Mouse (Mus musculus) small intestine, adult 2 months (tissue): ENCODE measurements around the gene Nfix. TPM values are rescaled to one million over a fixed set of nuclear protein-coding genes. Genes with fewer than 3 reads are reported as not detected.

ENCODE experiments used
- H3K27ac ChIP-seq: fragments of 200-500 bp; 2 replicates; pipeline ENCODE4 v1.5.1; 2012; ENCODE audit warnings: low read depth, low read length, control low read depth, inconsistent platforms; ENCODE audit not compliant: insufficient read depth
- H3K27me3 ChIP-seq: fragments of 200-500 bp; 2 replicates; pipeline ENCODE4 v1.6.1; 2012; ENCODE audit warnings: mild to moderate bottlenecking, moderate library complexity, low read length, inconsistent platforms; ENCODE audit not compliant: control insufficient read depth, insufficient read depth
- H3K36me3 ChIP-seq: fragments of 200-500 bp; 2 replicates; pipeline ENCODE4 v1.6.1; 2012; ENCODE audit warnings: mild to moderate bottlenecking, low read length, control low read depth, inconsistent platforms; ENCODE audit not compliant: control insufficient read depth, insufficient read depth
- H3K4me1 ChIP-seq: fragments of 200-500 bp; 2 replicates; pipeline ENCODE4 v1.6.1; 2012; ENCODE audit warnings: low read length, inconsistent platforms, mixed read lengths; ENCODE audit not compliant: control insufficient read depth, insufficient read depth, insufficient read length
- H3K4me3 ChIP-seq: fragments of 200-500 bp; 2 replicates; pipeline ENCODE4 v1.5.1; 2012; ENCODE audit warnings: low read depth, mild to moderate bottlenecking, control low read depth, inconsistent platforms, low read length, moderate library complexity
- CTCF ChIP-seq: fragments of 200-500 bp; IDR thresholded peaks from 2 replicates; pipeline ENCODE4 v1.5.1; 2012; ENCODE audit warnings: low read depth, mild to moderate bottlenecking, control low read depth, inconsistent platforms, low read length, moderate library complexity, mixed read lengths; ENCODE audit not compliant: insufficient replicate concordance, insufficient read length; ENCODE audit errors: extremely low read depth
- POLR2A ChIP-seq: fragments of 200-500 bp; IDR thresholded peaks from 2 replicates; pipeline ENCODE4 v1.6.1; 2012; ENCODE audit warnings: low read depth, mild to moderate bottlenecking, control low read depth, inconsistent platforms, low read length, moderate library complexity
- WGBS: fragments of 180-500 bp; shearing (Covaris S2); methylation state at CpG from one replicate; pipeline ENCODE4 v1.1.7; 2018; 5-methylcytosine and 5-hydroxymethylcytosine counted together
- polyA plus RNA-seq: library from polyadenylated mRNA; depleted of rRNA; stranded (reverse); fragments of >200 nt; gene quantifications from 2 replicates; pipeline ENCODE4 v1.2.3, GENCODE M21; 2012

The Nfix gene
- polyA plus RNA-seq, 1 experiment: 26.1 TPM

DNA sequence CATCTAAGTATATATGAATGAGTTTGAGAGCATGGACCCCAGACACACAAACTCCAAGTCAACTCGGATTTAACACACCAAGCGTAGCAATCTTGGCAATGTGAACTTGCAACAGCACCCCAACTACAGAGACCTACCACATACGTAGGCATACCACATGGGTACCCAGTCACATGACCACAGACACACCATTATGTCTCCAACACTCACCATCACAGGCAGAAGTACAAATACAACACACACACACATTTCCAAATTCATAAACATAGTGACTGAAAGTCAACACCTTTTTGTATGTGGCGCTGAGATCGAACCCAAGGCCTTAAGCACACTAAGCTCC lies 9.8 kb upstream of the Nfix start:
- H3K27ac ChIP-seq: no peak overlapping the region
- H3K36me3 ChIP-seq: no peaks in the 10 kb centered on the region
- peaks cover 5% of the 10 kb centered on the region; the same call in 1 of the 2 replicates for H3K27me3 ChIP-seq
- no peaks in the 10 kb centered on the region for H3K4me1 ChIP-seq
- TF ChIP-seq POLR2A (no peak), CTCF (no peak)
- WGBS: 84% methylated on average over 5 of the region's 5 CpGs
- no peak overlapping the region for H3K4me3 ChIP-seq

DNA sequence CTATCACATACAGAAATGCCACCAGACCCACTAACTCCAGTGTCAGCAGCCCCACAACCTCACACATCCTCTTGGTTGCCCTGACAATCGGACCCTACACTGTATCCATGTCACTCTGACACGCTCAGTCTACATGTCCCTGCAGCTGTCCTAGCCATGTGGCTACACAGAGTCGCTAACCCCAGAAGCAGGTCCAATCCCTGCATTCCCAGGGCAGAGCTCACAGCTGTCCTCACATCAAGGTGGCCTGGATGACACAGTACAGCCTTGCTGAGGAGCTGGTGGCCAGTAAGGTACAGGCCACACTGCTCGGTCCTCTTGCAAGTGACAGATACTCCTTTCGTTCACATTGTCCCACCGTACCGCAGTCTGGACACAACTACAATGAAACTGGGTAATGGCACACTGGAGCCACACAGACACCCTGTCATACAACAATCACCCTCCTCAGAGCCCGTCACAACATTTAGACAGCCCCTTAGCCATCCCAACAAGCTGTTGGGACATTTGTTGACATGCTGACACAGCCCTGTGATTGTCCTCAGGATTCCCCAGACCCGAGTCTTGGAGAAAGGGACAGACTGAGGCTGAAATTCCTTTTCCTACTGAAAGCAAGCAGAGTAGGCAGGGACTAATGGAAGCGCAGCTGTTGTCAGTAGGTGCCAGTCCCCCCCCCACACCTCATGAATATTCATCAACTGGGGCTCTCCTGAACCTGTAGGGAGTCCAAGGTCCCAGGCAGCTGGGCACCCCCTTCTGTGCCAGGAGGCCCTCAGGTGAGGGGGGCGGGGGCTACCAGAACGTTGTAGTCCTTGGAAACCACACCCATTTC lies 9.2 kb upstream of the Nfix start:
- H3K27me3 ChIP-seq: peaks cover 5% of the 10 kb centered on the region; the same call in 1 of the 2 replicates
- 78% methylated on average over 12 of the region's 12 CpGs for WGBS

DNA sequence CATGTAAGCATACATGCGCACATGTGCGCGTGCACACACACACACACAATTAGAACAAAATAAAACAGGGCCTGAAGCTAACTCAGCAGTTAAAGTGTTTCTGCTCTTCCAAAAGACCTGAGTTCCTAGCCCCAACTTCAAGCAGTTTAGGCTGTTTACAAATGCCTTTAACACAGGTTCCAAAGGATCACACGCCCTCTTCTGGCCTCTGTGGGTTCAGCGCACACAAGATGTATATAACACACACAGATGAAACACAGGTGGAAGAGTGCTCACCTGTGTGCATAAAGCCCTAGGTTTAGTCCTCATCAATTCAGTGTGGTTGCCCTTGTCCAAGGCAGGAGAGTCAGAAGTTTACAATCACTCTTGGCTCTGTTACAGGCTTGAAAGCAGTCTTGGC lies 5.9 kb upstream of the Nfix start:
- Histone ChIP-seq H3K27me3 (0 out of 2 replicates have a peak, but pooled peaks cover 1% of the 10 kb centered on the region), H3K4me3 (no peak overlapping the region), H3K4me1 (no peaks in the 10 kb centered on the region; the same call in 1 of the 2 replicates), H3K36me3 (no peaks in the 10 kb centered on the region), H3K27ac (no peak overlapping the region)
- 94% methylated on average over 5 of the region's 5 CpGs for WGBS
- TF ChIP-seq POLR2A: no peak
- TF ChIP-seq CTCF: no peak

More for the DNA sequence above, 9.2 kb upstream of the Nfix start:
- Histone ChIP-seq H3K4me1 (no peaks in the 10 kb centered on the region), H3K4me3 (no peak overlapping the region), H3K36me3 (no peaks in the 10 kb centered on the region), H3K27ac (no peak overlapping the region)
- TF ChIP-seq CTCF: no peak
- TF ChIP-seq POLR2A: no peak

DNA sequence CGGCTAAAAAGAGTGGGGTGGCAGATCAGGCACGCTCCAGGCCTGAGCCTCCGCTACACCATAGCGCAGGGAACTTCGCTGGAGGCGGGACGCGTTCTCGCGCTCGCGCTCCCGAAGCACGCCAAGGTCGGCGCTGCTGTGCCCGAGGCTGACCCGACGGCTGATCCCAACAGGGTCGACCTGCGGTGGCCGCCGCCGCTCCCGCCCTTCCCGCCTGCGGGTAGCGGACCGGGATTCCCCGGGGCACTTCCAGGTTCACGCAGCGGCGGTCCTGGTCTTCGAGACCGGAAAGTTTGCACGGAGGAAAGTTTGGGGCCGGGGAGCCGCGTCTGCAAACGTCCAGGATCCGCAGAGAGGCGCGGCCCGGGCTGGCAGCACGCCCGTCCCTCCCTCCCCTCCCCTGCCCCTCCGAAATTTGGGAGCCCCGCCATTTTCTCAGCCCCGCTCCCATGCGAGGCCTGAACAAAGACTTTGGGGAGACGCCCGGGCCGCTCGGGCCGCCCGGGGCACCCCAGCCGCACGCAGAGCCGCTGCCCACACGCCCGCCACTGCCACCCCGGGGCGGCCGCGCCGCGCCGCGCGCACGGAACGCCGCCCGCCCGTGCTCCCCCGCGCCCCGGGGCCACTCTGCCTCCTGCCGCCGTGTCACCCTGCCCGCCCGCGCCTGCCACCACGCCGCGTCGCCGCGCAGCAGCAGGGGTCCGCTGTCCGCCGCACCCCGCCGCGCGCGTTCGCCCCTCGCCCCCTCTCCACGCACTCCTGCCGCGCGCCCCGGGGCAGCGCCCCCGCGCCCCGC lies 810 bp downstream of the Nfix start:
- peak overlapping the region; percentile 9; the same call in 1 of the 2 replicates for H3K27ac ChIP-seq
- peak overlapping the region; percentile 76 for H3K4me3 ChIP-seq
- no peaks in the 10 kb centered on the region for H3K27me3 ChIP-seq
- TF ChIP-seq POLR2A: no peak
- no peak for TF ChIP-seq CTCF
- H3K4me1 ChIP-seq: peaks cover 7% of the 10 kb centered on the region
- no peaks in the 10 kb centered on the region for H3K36me3 ChIP-seq
- 2% methylated on average over 81 of the region's 108 CpGs for WGBS

DNA sequence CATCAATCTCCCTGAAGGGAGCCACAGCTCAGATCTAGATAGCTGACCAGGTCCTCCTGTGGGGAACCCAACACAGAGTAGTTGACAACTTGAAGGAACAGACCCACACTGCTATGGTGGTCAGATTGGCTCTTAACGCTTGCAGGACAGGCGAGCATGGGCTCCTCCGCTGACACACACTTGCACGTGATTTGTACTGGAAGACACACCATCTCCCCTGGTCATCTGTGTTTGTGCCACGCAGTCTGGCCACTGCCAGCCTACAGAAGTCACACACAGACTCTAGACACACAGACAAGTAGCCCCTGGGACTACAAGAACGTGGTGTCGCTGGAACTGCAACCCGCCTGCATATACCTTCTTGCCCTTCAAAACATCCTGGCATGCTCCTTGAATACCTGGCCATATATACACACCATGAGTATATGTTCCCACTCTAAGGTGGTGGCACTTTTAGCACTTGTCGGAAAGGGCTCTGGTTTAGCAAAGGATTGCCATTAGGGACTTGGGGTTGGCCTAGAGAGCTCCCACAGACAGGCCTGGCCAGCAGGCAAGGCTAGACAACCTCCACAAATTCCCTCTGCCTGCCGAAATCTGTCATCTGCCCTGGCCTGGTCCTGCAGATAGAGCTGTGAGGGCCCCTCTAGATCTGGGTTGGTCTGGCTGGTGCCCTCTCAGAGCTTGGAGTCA lies 1.6 kb downstream of the Nfix start:
- TF ChIP-seq CTCF: no peak
- no peak for TF ChIP-seq POLR2A
- H3K4me3 ChIP-seq: peak overlapping the region; percentile 76
- no peaks in the 10 kb centered on the region for H3K36me3 ChIP-seq
- H3K27ac ChIP-seq: no peak overlapping the region
- no peaks in the 10 kb centered on the region for H3K27me3 ChIP-seq
- WGBS: 80% methylated on average over 10 of the region's 10 CpGs
- H3K4me1 ChIP-seq: peaks cover 7% of the 10 kb centered on the region

DNA sequence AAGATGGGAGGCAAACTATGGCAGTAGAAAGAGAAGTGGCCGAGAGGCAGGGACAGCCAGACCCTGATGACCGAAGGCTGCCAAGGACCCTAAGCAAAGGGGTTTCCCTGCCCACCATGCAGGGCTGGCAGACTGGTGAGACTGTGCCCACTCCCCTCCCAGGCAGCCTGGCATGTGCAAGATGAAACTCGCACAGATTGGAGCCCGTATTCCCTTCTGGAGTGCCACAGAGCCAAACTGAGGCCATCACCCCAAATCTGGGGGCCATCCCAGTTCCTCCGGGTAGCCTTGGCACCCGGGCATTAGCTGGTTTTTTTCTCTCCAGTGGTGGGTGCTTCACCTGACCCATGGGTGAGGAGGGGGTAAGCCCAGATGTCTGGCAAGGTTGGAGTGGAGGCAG lies 2.2 kb downstream of the Nfix start:
- Histone ChIP-seq H3K4me3 (no peak overlapping the region), H3K27ac (no peak overlapping the region), H3K4me1 (peaks cover 7% of the 10 kb centered on the region), H3K27me3 (no peaks in the 10 kb centered on the region), H3K36me3 (no peaks in the 10 kb centered on the region)
- no peak for TF ChIP-seq CTCF
- no peak for TF ChIP-seq POLR2A
- WGBS: 96% methylated on average over 6 of the region's 6 CpGs
